Mouse (Mus musculus): ENCODE data around the gene Atad3a. TPM values are rescaled to one million over a fixed set of nuclear protein-coding genes. Genes with fewer than 3 reads are reported as not detected.
"Not testable (repeated sequence)": the region's sequence is repeated elsewhere in the genome, so short reads cannot be mapped to it uniquely, and the experiment has no call there.

Atad3a gene
- total and polyA plus RNA-seq, 2 experiments from 2014 or later: 52.6 to 65.9 TPM

DNA sequence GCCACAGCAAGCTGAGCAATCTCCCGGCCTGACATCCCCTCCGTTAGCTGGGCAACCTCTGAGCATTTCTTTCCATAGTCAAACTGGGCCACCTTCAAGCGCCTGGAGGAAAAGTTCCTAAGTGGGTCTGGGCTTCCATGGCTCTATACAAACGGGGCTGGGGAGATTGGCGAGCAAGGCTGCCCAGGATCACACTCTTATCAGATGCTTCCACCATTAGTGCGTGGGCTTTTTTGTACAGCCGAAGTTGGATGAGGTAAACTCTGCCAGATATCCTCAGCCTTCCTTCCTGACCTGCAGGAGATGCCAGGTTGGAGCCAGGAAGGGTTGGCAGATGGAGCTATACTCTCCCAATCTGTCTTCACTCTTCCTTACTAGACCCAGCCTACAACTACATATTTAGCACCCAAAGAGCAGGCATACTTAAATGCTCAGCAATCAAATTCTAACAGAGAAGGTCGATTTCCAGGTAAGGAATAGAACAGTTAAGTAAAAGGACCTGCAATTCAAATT lies 14.8 kb downstream of the Atad3a start:
- Histone ChIP-seq H3K9ac (replicated peaks; ENCODE audit: low read length, poor library complexity, severe bottlenecking) (no peak overlapping the region), H3K27me3 (ENCODE audit: insufficient read depth, low read length) (no peaks in the 10 kb centered on the region), H3K9me3 (ENCODE audit: low read length) (no peaks in the 10 kb centered on the region), H3K4me3 (ENCODE audit: low read depth, low read length) (no peak overlapping the region), H3K4me1 (ENCODE audit: insufficient read depth, low read length) (no peaks in the 10 kb centered on the region), H3K36me3 (ENCODE audit: insufficient read depth, low read length) (peaks cover 76% of the 10 kb centered on the region), H3K4me2 (ENCODE audit: low read depth, low read length, poor library complexity, severe bottlenecking) (no peak overlapping the region), H3K27ac (ENCODE audit: low read depth, low read length) (no peak overlapping the region)
- DNase-seq (ENCODE audit: low spot score) (no peak), ATAC-seq (ENCODE audit: low FRiP score) (no peak)
- no peak for TF ChIP-seq CTCF (IDR thresholded peaks at IDR 0.05)
- WGBS: 90% methylated on average over 8 of the region's 8 CpGs

DNA sequence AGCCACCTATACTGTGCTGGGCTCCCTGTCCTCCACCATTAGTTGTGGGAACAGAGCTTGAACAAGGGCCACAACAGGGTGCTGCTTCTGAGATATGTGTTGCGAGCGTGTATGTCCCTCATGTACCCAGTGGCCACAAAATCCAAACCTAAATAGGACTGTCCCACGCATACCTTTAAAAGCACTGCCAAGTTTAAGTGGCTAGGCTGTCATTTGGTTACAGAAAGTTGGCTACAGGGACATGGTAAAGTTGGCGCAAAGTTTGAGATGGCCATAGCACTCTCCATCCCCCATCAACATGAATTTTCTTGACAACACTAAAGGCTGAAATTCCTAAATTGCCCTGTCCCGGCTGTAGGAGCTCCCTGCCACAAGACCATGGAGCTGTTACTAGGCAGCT lies 15.8 kb downstream of the Atad3a start:
- 94% methylated on average over 5 of the region's 5 CpGs for WGBS
- DNase-seq (ENCODE audit: low spot score): no peak
- Histone ChIP-seq H3K4me2 (ENCODE audit: low read depth, low read length, poor library complexity, severe bottlenecking) (no peak overlapping the region), H3K27me3 (ENCODE audit: insufficient read depth, low read length) (no peaks in the 10 kb centered on the region), H3K27ac (ENCODE audit: low read depth, low read length) (no peak overlapping the region), H3K9ac (replicated peaks; ENCODE audit: low read length, poor library complexity, severe bottlenecking) (no peak overlapping the region), H3K9me3 (ENCODE audit: low read length) (no peaks in the 10 kb centered on the region), H3K36me3 (ENCODE audit: insufficient read depth, low read length) (peaks cover 73% of the 10 kb centered on the region), H3K4me3 (ENCODE audit: low read depth, low read length) (no peak overlapping the region), H3K4me1 (ENCODE audit: insufficient read depth, low read length) (no peaks in the 10 kb centered on the region)
- no peak for ATAC-seq (ENCODE audit: low FRiP score)
- TF ChIP-seq CTCF (IDR thresholded peaks at IDR 0.05): no peak

DNA sequence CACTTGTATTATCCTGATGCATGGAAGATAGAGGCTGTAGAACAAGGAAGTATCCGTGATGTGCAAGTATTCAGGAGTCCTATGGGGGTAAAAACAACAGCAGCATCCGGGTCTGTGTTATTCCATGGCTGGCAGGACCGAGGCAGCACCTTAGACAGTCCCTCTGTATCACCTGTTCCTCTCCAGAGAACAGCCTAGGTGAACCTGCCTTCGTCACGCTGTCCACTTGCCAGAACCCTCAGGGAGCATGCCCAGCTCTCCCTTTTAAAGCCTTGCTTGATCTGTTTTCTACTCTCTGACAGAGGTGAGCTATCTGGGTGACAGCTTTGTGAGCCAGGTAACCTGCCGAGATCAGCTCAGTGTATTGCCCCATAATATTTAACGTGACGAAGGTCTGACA lies 16.4 kb downstream of the Atad3a start:
- H3K4me3 ChIP-seq (ENCODE audit: low read depth, low read length): no peak overlapping the region
- no peak for ATAC-seq (ENCODE audit: low FRiP score)
- 97% methylated on average over 8 of the region's 8 CpGs for WGBS
- no peaks in the 10 kb centered on the region for H3K4me1 ChIP-seq (ENCODE audit: insufficient read depth, low read length)
- H3K9me3 ChIP-seq (ENCODE audit: low read length): no peaks in the 10 kb centered on the region
- H3K27ac ChIP-seq (ENCODE audit: low read depth, low read length): no peak overlapping the region
- H3K27me3 ChIP-seq (ENCODE audit: insufficient read depth, low read length): no peaks in the 10 kb centered on the region
- no peak for DNase-seq (ENCODE audit: low spot score)
- no peak for TF ChIP-seq CTCF (IDR thresholded peaks at IDR 0.05)
- H3K36me3 ChIP-seq (ENCODE audit: insufficient read depth, low read length): peaks cover 73% of the 10 kb centered on the region
- H3K4me2 ChIP-seq (ENCODE audit: low read depth, low read length, poor library complexity, severe bottlenecking): no peak overlapping the region
- H3K9ac ChIP-seq (replicated peaks; ENCODE audit: low read length, poor library complexity, severe bottlenecking): no peak overlapping the region

DNA sequence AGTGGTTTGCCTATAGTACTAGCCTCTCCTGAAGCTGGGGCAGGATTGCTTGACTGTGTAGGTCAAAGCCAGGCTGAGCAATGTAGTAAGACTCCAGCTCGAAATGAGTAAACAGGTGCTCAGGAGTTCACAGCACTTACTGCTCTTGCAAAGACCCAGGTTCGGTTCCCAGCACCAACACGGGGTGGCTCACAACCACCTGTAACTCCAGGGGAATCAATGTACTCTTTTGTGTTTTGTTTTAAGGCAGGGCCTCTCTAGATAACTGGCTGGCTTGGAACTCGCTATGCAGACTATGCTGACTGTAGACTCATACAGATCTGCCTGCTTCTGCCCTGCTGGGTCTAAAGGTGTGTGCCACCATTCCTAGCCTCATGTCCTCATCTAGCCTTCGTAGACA lies 18.2 kb downstream of the Atad3a start:
- WGBS: 95% methylated on average over 5 of the region's 5 CpGs
- Histone ChIP-seq H3K9ac (replicated peaks; ENCODE audit: low read length, poor library complexity, severe bottlenecking) (no peak overlapping the region), H3K36me3 (ENCODE audit: insufficient read depth, low read length) (peaks cover 70% of the 10 kb centered on the region), H3K9me3 (ENCODE audit: low read length) (no peaks in the 10 kb centered on the region), H3K27ac (ENCODE audit: low read depth, low read length) (no peak overlapping the region), H3K27me3 (ENCODE audit: insufficient read depth, low read length) (no peaks in the 10 kb centered on the region), H3K4me2 (ENCODE audit: low read depth, low read length, poor library complexity, severe bottlenecking) (no peak overlapping the region), H3K4me1 (ENCODE audit: insufficient read depth, low read length) (no peaks in the 10 kb centered on the region), H3K4me3 (ENCODE audit: low read depth, low read length) (no peak overlapping the region)
- TF ChIP-seq CTCF (IDR thresholded peaks at IDR 0.05): no peak
- no peak for DNase-seq (ENCODE audit: low spot score)
- ATAC-seq (ENCODE audit: low FRiP score): no peak

DNA sequence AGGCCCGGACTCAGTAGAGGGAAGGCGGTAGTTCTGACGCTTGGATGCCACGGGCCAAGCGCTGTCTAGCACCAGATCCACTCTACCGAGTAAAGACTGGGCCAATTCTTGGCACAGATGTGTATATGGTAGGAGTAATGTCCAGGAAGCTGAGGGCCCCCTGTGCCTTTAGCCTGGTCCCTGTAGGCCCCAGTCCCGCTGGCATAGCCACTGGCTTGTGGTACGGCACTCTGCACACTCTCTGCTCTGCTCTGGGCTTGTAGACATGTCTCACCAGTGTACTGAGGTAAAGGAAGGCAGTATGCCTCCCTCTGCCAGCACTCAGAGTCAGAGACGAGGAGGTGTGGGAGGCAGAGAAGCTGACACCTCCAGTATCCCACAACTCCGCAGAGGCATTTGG lies 20.2 kb downstream of the Atad3a start:
- H3K27ac ChIP-seq (ENCODE audit: low read depth, low read length); H3K4me3 ChIP-seq (ENCODE audit: low read depth, low read length); H3K4me1 ChIP-seq (ENCODE audit: insufficient read depth, low read length); H3K27me3 ChIP-seq (ENCODE audit: insufficient read depth, low read length); H3K9ac ChIP-seq (replicated peaks; ENCODE audit: low read length, poor library complexity, severe bottlenecking); DNase-seq (ENCODE audit: low spot score); H3K4me2 ChIP-seq (ENCODE audit: low read depth, low read length, poor library complexity, severe bottlenecking); ATAC-seq (ENCODE audit: low FRiP score); H3K9me3 ChIP-seq (ENCODE audit: low read length): not testable (repeated sequence)
- H3K36me3 ChIP-seq (ENCODE audit: insufficient read depth, low read length): peaks cover 55% of the 10 kb centered on the region
- 91% methylated on average over 10 of the region's 10 CpGs for WGBS

DNA sequence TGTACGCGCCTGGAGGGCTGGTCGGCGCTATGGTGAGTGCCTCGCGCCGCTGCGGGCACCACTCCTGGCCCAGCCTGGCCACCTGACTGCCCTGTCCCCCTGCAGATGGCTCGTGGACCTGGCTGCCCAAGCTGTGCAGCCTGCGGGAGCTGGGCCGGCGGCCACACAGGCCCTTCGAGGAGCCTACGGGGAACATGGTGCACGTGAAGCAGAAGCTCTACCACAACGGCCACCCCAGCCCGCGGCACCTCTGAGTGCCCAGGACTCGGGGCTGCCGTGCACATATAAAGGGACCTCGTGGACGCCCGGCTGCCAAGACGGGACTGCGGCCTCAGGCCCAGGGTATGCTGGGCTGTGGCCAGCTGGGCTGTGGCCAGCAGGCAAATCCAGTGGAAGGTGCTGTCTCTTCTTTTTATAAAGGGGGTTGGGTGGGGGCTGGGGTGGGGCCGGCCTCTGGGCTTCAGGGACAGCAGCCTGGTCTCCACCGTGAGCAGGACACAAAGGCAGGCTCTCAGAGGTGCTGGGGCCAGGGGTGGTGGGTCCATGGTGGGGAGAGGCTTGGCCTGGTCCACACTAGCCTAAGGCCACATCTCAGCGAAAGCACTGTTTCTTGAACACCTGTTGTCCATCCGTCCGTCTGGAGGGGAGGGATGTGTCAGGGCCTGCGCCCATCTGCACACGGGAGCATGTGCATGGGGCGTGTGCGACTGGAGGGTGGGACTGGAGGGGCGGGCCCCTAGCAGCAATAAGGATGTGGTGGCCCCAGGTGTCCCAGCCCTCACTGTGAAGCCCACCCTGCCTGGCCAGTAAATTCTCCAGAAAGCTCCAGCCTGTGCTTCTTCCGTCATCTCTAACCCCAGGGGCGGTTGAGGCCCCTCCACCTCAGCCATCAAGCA lies 20.9 kb downstream of the Atad3a start:
- WGBS: 79% methylated on average over 37 of the region's 37 CpGs
- TF ChIP-seq CTCF (IDR thresholded peaks at IDR 0.05): no peak

More for the DNA sequence above, 20.9 kb downstream of the Atad3a start:
- no peaks in the 10 kb centered on the region for H3K27me3 ChIP-seq (ENCODE audit: insufficient read depth, low read length)
- DNase-seq (ENCODE audit: low spot score) (peak; percentile 45), ATAC-seq (ENCODE audit: low FRiP score) (no peak)
- H3K4me3 ChIP-seq (ENCODE audit: low read depth, low read length): no peak overlapping the region
- no peak overlapping the region for H3K4me2 ChIP-seq (ENCODE audit: low read depth, low read length, poor library complexity, severe bottlenecking)
- H3K36me3 ChIP-seq (ENCODE audit: insufficient read depth, low read length): peaks cover 55% of the 10 kb centered on the region
- no peaks in the 10 kb centered on the region for H3K9me3 ChIP-seq (ENCODE audit: low read length)
- H3K27ac ChIP-seq (ENCODE audit: low read depth, low read length): no peak overlapping the region
- H3K4me1 ChIP-seq (ENCODE audit: insufficient read depth, low read length): 0 out of 2 replicates have a peak, but pooled peaks cover 7% of the 10 kb centered on the region
- H3K9ac ChIP-seq (replicated peaks; ENCODE audit: low read length, poor library complexity, severe bottlenecking): 0 out of 2 replicates have a peak overlapping the region, but pooled peaks have one; percentile 4

Data from midbrain, postnatal 0 days (tissue).